11 mouse cellular contexts compared by ENCODE assay signal in the genomic region with DNA sequence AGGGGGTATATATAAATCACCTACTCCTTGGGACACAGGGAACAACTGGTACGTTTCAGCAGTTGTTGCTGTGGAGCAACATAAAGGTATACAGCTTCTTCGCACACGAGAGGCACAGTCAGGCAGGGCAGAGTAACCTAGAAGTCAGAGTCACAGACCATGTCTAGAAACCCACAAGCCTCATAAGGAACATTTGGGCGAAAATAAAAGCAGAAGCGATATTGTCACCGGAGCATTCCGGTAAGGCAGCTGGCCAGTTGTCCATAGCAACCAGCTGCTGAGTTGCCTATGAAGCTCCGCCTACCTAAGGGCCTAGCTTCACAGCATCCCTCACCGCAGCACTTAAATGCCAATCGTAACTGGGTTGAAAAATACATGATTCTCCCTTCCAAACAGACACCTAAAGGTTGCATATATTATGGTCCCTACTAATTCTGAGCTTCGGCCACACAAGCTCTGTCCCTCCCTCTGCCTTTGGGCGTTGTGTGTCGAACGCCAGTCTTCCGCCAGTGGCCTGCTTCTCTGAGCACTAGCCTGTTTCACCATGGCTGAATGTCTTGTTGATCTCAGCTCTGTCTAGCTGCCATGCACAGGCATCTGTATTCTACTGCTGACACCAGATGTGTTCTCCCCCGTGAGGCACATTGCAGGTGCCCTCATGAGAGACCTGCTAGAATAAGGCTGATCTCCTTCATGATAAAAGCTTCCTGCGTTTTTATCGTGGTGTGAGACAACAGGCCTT.
DNase-seq lines count a peak whose midpoint lies in the region; ATAC-seq and TF ChIP-seq lines count a peak whose summit lies in the region.
"Had no signal": no experiment of that assay in that cellular context is flagged by ENCODE, and none has a peak within 500 bp of the region (broad histone marks: within the 10 kb centered on the region; RNA-seq: fewer than 3 reads in every experiment).

No protein-coding gene starts in this region.

- peak; percentile 27; the same call in 1 of the 2 replicates for ATAC-seq in liver, postnatal 0 days
- ATAC-seq in midbrain, embryonic 11.5 days (ENCODE audit: low FRiP score), result peak; percentile 33; the same call in 1 of the 2 replicates
- ATAC-seq in intestine, postnatal 0 days, result no peak
- no peak for ATAC-seq in cerebellum, adult (ENCODE audit: insufficient number of reproducible peaks, low FRiP score, low TSS enrichment)
- ATAC-seq: Patski had no signal

- intact Hi-C loops in heart, postnatal 36 days (cut with DNase I), result no loop called here

- no peak overlapping the region for H3K9ac ChIP-seq in liver, postnatal 0 days (replicated peaks)
- H3K9ac ChIP-seq in midbrain, embryonic 11.5 days (ENCODE audit: low read length), result peak overlapping the region; percentile 18; the same call in 1 of the 2 replicates
- no peak overlapping the region for H3K9ac ChIP-seq in intestine, postnatal 0 days (ENCODE audit: low read depth, low read length)
- H3K9ac ChIP-seq: embryonic facial prominence, embryonic 12.5 days; heart, embryonic 15.5 days had no signal

- TF ChIP-seq EP300 in liver, postnatal 0 days (IDR thresholded peaks at IDR 0.05; ENCODE audit: low read depth), result no peak

- no peaks in the 10 kb centered on the region for H3K9me3 ChIP-seq in liver, postnatal 0 days (ENCODE audit: low read length)
- H3K9me3 ChIP-seq in midbrain, embryonic 11.5 days (ENCODE audit: control insufficient read depth, low read length), result no peaks in the 10 kb centered on the region
- no peaks in the 10 kb centered on the region for H3K9me3 ChIP-seq in intestine, postnatal 0 days (ENCODE audit: control insufficient read depth)
- H3K9me3 ChIP-seq: embryonic facial prominence, embryonic 12.5 days; heart, embryonic 15.5 days had no signal

- H3K4me3 ChIP-seq in liver, postnatal 0 days (ENCODE audit: low read depth, low read length), result no peak overlapping the region
- no peak overlapping the region for H3K4me3 ChIP-seq in midbrain, embryonic 11.5 days (ENCODE audit: low read depth, low read length)
- H3K4me3 ChIP-seq in intestine, postnatal 0 days (ENCODE audit: low read depth, low read length), result no peak overlapping the region
- H3K4me3 ChIP-seq: embryonic facial prominence, embryonic 12.5 days; heart, embryonic 15.5 days had no signal

- H3K27me3 ChIP-seq in liver, postnatal 0 days (ENCODE audit: insufficient read depth, low read length), result no peaks in the 10 kb centered on the region
- no peaks in the 10 kb centered on the region for H3K27me3 ChIP-seq in midbrain, embryonic 11.5 days (ENCODE audit: control insufficient read depth, insufficient read depth, low read length)
- no peaks in the 10 kb centered on the region for H3K27me3 ChIP-seq in intestine, postnatal 0 days (replicated peaks; ENCODE audit: control insufficient read depth, insufficient read depth, low read length)
- H3K27me3 ChIP-seq: embryonic facial prominence, embryonic 12.5 days; heart, embryonic 15.5 days; Patski had no signal

- no peaks in the 10 kb centered on the region for H3K36me3 ChIP-seq in liver, postnatal 0 days (replicated peaks; ENCODE audit: insufficient read depth, low read length)
- H3K36me3 ChIP-seq in midbrain, embryonic 11.5 days (ENCODE audit: control insufficient read depth, insufficient read depth, low read length), result no peaks in the 10 kb centered on the region
- H3K36me3 ChIP-seq in intestine, postnatal 0 days (ENCODE audit: control insufficient read depth, insufficient read depth), result no peaks in the 10 kb centered on the region
- H3K36me3 ChIP-seq: embryonic facial prominence, embryonic 12.5 days; heart, embryonic 15.5 days had no signal

- no peaks in the 10 kb centered on the region for H3K4me1 ChIP-seq in liver, postnatal 0 days (ENCODE audit: insufficient read depth)
- H3K4me1 ChIP-seq in midbrain, embryonic 11.5 days (ENCODE audit: control insufficient read depth, insufficient read depth, low read length), result peaks cover 6% of the 10 kb centered on the region; the same call in 1 of the 2 replicates
- no peaks in the 10 kb centered on the region for H3K4me1 ChIP-seq in intestine, postnatal 0 days (replicated peaks; ENCODE audit: control insufficient read depth, insufficient read depth, low read length)
- H3K4me1 ChIP-seq: embryonic facial prominence, embryonic 12.5 days; heart, embryonic 15.5 days had no signal

- TF ChIP-seq CTCF in liver, postnatal 0 days (IDR thresholded peaks at IDR 0.05; ENCODE audit: low read depth), result no peak
- TF ChIP-seq CTCF in intestine, postnatal 0 days (IDR thresholded peaks at IDR 0.05; ENCODE audit: low read depth), result no peak

- peak; percentile 23 for DNase-seq in liver, postnatal 0 days
- no peak for DNase-seq in liver
- DNase-seq in embryo, embryonic 9.5 days (ENCODE audit: extremely low spot score), result peak; percentile 25
- DNase-seq in midbrain, embryonic 11.5 days (ENCODE audit: low spot score, missing footprints), result peak; percentile 90
- DNase-seq in thymus, postnatal 10 days (ENCODE audit: low spot score in 2 of 2), result peak; percentile 23 to 32
- no peak for DNase-seq in heart, postnatal 36 days

- H3K4me2 ChIP-seq in liver, postnatal 0 days (ENCODE audit: low read depth, low read length), result no peak overlapping the region
- peak overlapping the region; percentile 19 for H3K4me2 ChIP-seq in midbrain, embryonic 11.5 days
- H3K4me2 ChIP-seq in intestine, postnatal 0 days (replicated peaks; ENCODE audit: low read depth), result no peak overlapping the region
- H3K4me2 ChIP-seq: embryonic facial prominence, embryonic 12.5 days; heart, embryonic 15.5 days had no signal

- no peak overlapping the region for H3K27ac ChIP-seq in liver, postnatal 0 days (ENCODE audit: low read depth)
- no peak overlapping the region for H3K27ac ChIP-seq in midbrain, embryonic 11.5 days (ENCODE audit: low read depth, low read length)
- H3K27ac ChIP-seq in intestine, postnatal 0 days (ENCODE audit: low read depth, low read length), result no peak overlapping the region
- H3K27ac ChIP-seq: embryonic facial prominence, embryonic 12.5 days; heart, embryonic 15.5 days had no signal

- 49% methylated on average over 18 of the region's 18 CpGs for WGBS in liver, postnatal 0 days (ENCODE audit: insufficient replicate concordance)
- WGBS in midbrain, embryonic 11.5 days, result 36% methylated on average over 18 of the region's 18 CpGs
- WGBS in intestine, postnatal 0 days, result 65% methylated on average over 18 of the region's 18 CpGs

Comparison
In these comparisons a context has a peak if more than half of its experiments do, and no peak if none do; other contexts are left out.
1. DNase-seq: peak in liver, postnatal 0 days (single experiment), embryo, embryonic 9.5 days (single experiment), midbrain, embryonic 11.5 days (single experiment) and thymus, postnatal 10 days (2 of 2); none in liver (single experiment) and heart, postnatal 36 days (0 of 2).
2. ATAC-seq: peak in liver, postnatal 0 days (single experiment) and midbrain, embryonic 11.5 days (single experiment); none in intestine, postnatal 0 days (single experiment) and cerebellum, adult (single experiment).